Mouse (Mus musculus) inflammation-experienced regulatory T-cells, adult 6 months (primary cell): ENCODE data around the gene Fsd1. TPM values are rescaled to one million over a fixed set of nuclear protein-coding genes. Genes with fewer than 3 reads are reported as not detected.

Experiments
- ATAC-seq: one replicate; pipeline ENCODE4 v1.8.0; 2017
- polyA plus RNA-seq, 3 experiments: library from polyadenylated mRNA; unstranded; fragments of 100-300 nt; shearing (Covaris generic); gene quantifications; one replicate each; pipeline ENCODE4 v1.2.1; 2017

Fsd1 gene
- polyA plus RNA-seq, 3 experiments from 2014 or later, result 0.98 TPM; not detected in 2

DNA sequence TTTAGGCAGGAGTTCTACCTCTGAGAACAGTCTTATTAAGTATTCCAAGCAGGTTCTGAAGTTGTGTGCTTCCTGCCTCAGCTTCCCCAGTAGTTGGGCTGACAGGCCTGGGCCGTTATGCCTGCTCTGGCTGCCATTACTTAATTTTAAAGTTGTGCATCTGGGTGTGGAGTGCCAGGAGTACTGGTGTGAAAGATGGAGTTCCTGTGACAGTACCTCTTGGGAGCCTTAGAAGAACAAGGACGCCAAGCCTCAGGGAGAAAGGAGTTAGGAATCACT lies 23.6 kb downstream of the Fsd1 start:
- ATAC-seq, result no peak

DNA sequence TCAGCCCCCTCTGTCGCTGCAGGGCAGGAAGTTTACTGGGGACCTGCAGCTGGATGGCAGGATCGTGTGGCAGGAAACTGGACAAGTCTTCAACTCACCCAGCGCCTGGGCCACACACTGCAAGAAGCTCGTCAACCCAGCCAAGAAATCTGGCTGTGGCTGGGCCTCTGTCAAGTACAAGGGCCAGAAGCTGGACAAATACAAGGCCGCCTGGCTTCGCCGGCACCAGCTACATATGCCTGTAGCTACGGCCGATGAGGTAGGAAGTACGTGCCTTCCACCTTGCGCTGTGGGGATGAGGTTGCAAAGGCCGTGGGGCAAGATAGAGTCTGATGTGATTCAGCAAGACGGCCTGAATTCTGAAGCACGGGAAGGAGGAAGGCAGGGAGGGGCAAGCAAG lies 23.9 kb downstream of the Fsd1 start:
- ATAC-seq, result no peak

DNA sequence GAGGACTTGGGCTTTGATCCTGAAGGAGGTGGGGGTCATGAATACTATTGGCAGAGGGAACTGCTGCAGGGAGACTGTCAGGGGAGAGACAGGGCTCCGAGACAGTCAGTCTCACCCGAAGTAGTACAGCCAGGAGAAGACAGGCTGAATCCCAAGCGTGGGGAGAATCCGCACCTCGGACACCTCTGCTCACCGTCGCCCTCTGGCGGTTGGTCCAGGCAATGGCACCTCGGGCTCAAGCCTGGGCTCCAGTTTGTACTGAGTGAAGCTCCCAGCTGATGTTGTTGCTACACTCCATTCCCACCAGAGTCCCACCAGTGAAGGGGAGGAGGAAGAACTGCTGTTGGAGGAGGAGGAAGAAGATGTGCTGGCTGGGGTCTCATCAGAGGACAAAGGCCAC lies 24.4 kb downstream of the Fsd1 start:
- no peak for ATAC-seq

DNA sequence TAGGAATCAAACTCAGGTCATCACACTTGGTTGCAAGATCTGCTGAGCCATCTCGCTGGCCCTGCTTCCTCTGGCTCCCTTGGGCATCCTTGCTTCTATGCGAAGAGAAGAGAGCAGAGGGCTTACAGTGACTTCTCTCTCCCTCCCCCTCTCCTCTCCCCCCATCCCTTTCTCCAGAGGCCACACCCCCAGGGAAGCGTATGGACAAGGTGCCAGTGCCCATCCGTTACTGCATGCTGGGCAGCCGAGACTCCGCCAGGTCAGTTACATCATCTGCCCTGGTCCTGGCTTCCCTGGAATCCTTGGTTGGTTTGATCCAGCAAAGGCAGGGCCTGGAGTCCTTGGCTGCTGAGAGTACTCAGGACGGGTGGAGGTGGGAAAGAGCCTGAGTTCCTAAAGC lies 25.1 kb downstream of the Fsd1 start:
- ATAC-seq, result no peak

DNA sequence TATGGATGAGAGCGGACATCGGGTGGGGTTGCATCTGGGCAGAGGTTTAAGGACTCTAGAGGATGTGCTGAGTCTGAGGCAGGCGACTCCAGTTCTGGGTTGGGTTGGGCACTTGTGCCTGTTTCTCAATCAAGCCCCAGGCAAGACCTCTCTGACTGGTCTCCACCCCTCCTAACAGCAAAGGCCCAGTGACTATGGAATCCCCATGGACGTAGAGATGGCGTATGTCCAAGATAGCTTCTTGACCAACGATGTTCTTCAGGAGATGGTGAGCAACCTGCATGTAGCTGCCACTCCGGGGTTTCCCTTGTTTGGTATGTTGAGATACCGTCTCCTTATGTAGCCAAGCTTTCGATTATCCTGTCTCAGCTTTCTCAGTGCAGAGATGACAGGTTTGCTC lies 29.0 kb downstream of the Fsd1 start:
- ATAC-seq, result no peak

DNA sequence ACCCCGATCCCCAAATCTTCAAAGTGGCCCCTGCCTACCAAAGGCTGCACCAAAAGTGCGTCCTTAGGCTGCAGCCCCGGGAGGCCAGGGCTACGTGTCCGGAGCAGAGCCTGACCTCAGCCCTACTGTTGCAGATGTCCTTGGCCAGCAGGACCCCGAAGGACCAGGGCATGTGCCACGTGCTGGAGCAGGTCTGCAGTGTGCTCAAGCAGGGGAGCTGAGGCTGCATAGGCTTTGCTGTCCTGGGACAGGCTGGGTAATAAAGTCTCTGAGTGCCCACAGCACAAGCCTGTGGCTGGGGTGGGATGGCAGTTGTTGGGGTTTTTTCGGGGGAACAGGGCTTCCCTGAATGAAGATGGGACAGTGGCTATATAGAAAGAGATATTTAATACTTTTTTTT lies 30.1 kb downstream of the Fsd1 start:
- no peak for ATAC-seq

DNA sequence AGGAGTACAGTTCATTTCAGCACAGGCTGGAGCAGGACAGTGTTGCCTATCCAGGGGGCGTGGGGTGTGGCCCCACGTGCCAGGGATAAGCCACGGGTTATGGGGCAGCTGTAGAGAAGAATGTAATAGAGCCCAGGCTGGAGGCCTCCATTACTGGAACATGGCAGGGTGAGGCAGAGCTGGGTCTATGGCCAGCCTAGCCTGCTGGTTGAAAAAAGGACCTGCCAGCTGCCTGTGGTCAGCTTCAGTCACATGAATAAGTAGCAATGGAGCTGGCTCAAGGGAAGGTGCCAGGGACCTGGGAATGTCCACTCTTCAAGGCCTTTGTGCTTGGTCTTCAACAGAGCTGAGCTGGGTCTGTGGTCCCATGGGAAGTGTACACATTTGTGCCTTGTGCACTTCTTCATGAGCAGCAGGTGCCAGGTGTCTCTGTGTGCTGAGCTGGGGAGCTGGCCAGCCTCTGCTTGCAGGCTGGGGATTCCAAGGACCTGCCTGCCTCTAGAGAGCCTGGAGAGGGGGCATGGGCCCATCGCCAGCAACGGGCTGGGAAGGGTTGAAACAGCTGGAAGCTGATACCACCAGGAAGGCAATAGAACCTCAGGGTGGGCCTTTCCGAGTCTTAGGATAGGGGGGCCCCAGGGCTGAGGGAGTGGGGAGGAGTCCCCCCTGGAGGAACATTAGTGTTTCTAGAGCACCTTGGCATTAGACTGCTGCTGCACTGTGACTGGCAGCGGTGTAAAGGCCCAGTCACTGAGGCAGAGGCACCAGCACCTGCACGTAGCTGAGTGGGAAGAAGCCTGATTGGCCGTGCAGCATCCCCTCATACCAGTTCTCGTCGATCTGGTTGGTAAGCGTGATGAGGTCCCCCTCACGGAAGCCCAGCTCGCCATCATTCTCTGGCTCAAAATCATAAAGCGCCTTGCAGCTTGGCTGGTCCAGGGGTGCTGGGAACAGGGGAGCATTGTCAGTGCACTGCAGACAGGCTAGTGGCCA lies 30.8 kb downstream of the Fsd1 start:
- ATAC-seq, result no peak

DNA sequence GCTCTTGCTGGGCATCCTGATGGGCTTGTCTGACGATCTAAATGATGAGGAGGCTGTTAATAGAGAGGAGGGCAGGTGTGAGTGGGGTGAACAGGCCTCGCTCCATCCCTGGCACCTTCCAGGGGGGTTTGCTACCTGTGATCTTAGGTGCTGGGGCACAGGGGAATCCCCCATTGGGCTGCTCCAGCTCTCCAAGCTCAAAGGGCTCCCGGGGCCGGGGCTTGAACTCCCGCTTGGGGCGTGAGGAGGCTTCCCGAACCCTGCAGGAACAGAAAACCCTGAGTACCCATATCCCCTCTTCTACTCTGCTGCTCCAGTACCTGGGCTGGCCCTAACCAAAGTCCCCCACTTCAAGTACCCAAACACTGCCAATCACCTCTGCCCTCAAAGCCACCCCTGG lies 31.5 kb downstream of the Fsd1 start:
- no peak for ATAC-seq

DNA sequence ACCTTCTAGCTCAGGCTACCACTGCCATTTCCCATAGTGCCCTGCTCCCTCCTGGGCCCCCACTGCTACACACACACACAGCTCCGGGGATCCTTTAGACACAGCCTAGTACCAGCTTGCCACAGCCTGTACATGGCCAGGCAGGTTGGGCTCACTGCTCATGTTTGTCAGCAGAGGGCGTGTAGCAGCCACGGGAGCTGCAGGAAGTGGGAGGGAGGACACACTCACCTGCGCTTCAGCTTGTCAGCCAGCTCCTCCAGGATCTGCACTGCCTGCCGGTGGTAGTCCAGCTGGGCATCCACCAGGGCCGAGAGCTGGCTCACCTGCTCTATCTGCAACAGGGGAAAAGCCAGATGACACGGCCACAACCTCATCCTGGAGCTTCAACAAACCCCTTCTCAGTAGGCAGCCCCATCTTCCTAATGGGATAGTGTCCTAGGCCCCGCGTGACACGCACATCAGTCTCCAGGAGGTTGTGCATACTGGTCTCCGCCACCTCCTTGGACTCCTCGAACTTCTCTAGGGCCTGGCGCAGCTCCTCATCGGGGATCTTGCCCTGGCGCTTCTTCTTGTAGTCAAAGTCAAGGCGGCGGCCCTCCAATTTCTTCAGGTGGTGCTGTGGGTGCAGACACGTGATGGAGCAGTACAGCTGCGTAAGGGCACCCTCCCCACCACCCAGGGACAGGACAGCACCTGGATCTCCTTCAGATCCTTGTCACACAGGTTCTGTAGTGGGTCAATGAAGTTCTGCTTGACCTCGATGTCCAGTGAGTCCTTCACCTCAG lies 32.2 kb downstream of the Fsd1 start:
- peak; percentile 51 for ATAC-seq

DNA sequence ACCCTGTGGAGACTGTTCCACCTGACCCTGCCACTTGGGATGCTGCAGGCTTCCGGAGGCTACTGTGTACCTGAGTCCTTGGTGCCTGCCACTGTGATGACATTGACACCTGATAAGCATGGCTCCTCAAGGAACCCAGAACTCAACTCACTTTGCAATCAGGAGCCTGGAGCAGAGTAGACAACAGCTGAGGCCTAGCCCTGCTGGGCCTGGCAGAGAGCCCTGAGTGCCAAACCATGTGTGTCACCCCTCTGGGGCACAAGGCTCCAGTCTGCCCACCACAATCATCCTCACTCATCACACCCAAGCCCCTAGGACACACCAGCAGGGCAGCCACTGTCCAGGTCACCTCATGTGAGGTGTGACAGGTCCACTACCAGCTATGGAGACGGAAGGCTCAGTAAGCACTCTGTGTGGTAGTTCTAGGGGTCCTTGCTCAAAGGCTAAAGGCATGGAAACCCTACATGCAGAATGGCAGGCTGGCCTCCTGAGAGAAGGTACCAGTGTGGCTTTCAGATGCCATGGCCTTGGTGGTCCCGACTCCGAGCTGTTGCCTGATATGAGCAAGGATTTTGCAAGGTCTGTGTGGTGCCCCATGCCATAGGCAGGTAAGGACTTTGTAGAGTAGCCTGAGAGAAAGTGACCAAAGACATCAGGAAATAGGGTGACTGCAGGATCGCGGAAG lies 34.2 kb downstream of the Fsd1 start:
- no peak for ATAC-seq

DNA sequence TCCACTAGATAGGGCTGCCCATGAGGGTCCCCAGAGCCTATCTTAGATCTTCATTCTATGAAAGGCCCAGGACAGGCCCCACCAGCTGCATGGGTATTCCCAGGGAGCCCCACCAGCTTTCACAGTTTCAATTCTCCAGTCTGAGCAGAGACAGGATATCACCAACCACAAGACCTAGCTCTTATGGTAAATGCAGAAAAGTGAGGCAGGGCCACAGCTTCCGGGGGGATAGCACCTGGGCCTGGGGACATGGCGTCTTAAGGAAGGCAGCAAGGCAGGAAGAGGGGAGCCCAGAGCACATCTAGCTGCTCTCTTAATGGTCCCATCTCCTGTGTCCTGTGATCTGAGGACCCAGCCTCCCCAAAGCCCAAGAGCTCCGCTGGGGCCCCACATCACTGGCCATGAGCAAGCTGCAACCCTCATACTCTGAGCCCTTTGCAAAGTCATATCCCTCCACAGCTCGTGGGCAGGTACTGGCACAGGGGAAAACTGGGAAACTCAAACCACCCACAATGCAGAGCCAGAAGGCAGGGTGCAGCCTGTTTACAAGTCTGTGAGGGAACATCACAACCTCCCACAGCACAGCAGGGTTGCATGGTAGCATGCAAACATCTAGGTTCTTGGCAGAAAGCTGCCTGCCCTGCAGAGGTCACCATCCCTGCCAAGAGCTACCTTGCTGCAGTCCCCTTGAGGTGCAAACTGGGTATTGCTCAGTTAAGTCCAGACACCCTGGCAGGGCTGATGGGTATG lies 35.0 kb downstream of the Fsd1 start:
- peak; percentile 86 for ATAC-seq

DNA sequence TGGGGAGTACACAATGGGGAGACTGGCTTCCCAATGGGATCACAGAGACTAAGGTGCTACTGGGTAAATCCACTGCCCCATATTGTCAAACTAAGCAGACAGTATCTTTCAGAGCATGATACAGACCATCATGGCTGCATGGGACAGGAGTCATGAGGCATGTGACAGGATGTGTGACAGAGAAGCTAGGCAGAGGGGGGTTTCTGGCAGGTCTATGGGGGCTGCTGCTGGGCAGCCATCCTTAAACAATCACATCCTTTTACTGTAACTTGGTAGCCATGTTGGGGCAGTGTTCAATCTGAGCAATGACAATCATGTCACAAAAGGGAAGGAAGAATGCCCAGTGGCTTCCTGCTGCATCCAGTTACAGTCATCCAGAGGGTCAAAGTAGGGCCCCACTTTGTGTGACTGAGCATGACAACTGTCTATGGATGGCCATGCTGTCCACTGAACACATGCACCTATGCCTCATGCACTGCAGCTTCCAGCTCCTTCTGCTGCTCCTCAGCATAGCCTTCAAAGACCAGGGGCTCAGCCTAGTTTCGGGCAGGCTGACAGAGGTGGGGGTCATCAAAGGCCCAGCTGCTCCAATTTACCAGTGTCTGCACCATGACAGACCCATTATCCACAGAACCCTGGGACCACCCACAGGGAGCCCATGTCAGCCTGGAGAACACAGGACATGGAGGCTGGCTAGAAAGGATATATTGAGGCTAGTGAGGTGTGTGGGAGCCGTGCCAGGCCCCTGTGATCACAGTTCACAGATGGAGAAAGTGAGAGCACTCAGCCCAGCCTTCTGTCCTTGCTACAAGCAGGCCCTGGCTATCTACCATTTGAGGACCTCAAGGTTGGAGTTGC lies 36.1 kb downstream of the Fsd1 start:
- ATAC-seq, result peak; percentile 27

DNA sequence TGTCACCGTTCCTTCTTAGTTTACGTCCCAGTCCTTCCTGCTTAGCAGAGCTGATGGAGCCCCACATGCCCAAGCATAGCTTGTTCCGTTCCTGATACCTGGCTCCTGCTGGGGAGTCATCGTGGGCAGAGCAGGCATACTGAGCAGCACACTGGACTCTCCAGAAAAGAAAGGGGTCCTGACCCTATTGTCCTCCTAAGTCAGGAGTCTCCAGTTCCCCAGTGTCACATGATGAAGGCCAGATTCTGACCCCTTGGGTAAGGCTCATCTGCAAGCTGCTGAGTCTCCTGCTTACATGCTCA lies 36.6 kb downstream of the Fsd1 start:
- no peak for ATAC-seq

DNA sequence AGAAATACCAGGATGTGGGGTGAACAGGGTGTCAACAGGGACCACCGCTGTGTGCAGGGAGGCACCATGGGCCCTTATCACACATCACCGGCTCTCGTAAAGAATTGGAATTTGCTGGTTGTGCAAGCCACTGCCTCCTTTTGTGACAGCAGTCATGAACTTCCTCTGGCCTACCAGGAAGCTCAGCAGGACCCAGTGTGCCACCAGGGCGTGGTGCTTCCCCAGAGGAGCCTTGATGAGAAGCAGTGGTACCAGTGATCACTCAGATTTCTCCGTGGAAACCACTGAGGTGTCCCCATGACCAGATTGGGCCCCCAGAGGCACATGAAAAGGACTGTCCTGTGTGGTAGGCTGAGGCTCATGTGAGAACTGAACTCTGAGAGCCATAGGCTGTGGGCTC lies 37.1 kb downstream of the Fsd1 start:
- peak; percentile 34 for ATAC-seq

DNA sequence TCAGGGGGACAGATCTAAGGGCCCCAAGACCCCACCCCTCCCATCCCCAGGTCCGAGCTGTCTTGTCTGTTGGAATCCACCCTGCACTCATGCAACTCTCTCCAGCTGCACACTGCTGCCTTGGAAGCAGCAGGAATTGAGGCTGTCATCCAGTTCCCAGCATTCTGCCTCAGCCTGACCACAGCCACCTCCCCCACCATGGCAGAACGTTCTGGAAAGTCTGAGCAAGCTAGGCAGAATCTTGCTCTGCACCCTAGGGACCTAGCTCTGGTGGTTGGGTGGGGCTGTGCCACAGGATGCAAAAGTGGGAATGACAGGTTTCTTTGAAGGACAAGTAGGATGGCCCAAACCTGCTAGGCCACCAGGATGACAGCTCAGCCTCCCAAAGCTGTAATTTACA lies 38.2 kb downstream of the Fsd1 start:
- no peak for ATAC-seq

DNA sequence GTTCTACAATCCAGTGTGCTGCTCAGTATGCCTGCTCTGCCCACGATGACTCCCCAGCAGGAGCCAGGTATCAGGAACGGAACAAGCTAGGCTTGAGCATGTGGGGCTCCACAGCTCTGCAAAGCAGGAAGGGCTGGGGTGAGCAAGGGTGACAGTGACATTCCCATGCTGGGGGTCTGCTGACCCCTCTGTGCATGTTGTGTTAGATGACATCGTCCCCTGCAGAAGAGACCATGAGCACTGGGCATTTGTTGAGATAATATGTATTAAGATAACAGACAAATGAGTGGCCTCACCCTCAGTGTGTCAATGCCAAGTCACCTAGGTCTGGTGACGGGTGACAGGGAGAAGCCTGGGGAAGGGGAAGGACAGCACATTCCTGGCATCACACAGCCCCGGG lies 38.6 kb downstream of the Fsd1 start:
- ATAC-seq, result no peak

DNA sequence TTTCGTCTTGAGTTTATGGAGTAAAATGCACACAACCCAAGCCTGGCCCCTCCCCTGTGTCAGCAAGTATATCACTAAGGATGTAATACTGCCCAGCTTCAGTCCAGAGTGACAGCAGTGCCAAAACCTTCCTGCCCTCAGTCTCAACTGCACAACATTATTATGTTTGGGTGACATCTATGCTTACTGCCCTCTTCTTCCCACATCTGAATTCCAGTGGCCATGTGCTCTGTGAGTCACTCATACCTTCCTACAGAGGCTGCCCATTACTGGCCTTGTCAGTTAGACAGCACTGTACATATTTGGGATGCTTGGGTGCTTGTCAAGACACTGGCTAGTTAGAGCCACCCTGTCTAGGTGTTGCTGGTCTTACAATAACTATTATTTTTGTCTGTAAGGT lies 40.0 kb downstream of the Fsd1 start:
- no peak for ATAC-seq

DNA sequence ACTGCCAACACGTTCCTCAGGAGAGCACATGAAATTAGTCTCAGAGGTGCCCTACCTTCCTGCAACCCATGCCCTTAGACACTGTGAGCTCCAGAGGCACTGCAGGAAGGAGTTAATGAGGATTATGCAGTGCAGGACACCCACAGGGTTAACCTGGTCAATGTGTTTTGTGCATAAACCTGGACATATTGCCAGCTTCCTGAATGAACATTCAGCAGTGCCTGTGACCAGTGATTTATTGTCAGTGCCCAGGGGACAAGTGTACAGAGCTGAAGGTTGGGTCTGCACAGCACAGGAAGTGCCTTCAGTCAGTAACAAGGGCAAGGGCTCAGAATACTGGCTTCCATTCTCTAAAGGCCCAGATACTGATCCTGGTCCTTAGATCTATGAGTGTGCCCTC lies 40.6 kb downstream of the Fsd1 start:
- no peak for ATAC-seq

DNA sequence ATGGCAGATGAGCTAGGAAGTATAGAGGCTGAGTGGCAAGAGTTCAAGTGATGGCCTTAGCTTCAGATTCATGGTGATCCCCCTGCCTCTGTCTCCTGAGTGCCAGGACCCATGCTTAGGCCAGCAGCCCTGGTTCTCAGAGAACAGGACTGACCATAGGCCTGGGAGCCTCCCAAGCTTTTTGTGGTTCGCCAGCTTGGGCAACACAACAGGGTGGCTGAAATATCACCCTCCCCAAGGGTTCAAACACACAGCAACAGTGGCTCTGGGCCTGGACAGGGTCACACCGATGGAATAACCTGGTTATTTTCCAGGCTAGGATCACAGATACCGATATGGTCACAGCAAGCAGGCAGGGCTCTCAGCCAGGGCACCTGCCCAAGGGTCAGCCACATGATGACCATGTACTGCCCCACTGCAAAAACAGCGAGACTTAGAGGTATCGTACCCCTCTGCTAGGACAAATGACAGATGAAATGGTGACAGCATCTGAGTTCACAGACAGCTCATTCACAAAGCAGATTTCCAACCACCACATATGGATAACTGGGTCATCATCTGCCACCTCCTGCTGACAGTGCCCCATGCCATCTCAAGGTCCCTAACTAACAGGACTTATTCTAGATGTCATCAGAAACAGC lies 41.6 kb downstream of the Fsd1 start:
- no peak for ATAC-seq

DNA sequence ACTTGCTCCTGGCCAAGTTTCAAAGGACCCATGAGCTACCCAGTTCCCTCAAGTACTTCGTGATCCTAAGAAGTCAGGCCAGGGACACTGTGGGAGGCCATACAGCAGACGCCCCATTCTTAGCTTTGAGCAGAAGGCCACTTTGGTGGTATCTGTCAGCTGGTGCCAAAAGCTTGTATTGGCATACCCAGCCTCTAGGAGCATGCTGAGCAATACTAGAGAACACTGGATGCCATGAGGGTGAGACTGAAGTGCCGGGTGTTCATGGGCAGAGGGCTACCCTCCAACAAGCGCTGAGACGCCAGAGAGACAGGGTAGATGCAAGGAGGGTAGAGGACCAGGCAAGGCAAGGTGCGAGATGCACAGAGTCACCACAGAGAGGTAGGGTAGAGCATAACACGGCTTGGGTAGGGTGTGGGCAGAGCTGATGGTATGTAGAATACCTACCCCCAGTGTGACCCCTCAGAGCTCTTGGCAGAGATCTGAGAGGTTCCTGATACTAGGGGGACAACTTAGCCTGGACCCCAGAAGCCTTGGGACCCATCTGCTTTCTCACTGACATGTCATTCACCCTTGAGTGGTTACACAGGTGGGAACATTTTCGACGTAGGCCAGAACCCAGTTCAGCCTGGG lies 44.0 kb downstream of the Fsd1 start:
- ATAC-seq, result no peak

DNA sequence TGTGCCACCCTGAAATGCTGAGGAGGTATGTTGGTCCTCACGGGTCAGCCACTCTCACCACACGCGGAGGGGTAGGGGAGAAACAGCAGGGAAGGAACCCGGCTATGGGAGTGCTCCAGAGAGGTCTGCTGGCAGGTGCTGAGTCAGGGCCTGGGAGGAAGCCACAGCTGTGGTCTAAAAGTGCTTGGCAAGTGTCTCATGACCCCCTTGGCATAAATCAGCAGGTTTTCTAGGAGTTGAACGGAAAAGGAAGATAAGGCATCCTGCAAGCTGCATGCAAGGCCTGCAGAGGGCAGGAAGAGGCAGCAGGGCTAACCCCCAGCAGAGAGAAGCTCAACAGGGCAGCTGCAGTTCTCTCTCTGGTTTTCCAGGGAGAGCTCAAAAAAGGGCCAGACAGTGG lies 44.6 kb downstream of the Fsd1 start:
- no peak for ATAC-seq
